Mouse (Mus musculus): ENCODE measurements around the gene Tet3. TPM values are rescaled to one million over a fixed set of nuclear protein-coding genes. Genes with fewer than 3 reads are reported as not detected.

Gene Tet3
- polyA plus RNA-seq, 1 experiment, result 46.8 TPM

DNA sequence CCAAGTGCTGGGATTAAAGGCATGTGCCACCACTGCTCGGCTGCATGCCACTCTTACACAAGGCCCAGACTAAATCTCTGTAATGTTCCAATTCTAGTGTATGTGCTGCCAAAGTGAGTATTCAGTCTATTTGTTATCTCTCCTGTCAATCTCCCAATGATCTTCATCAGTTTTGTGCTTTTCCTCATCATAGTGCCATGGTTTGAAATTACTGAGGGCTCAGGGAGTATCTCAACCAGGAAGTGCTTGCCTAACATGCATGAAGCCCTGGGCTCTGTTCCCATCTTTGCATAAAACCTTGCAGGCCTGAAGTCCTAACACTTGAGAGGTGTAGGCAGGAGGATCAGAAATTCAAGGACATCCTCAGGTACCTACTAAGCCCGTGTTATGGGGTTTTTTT is 136.1 kb downstream of the Tet3 start:
- TF ChIP-seq CTCF (IDR thresholded peaks at IDR 0.05; ENCODE audit: low read depth, low read length) (no peak), POLR2A (IDR thresholded peaks at IDR 0.05; ENCODE audit: borderline replicate concordance, low read depth, low read length) (no peak)
- Histone ChIP-seq H3K27ac (ENCODE audit: insufficient read depth, low read depth, low read length) (peak overlapping the region; percentile 82), H3K4me3 (ENCODE audit: insufficient read depth, low read length) (no peak overlapping the region), H3K4me1 (ENCODE audit: control insufficient read depth, insufficient read depth, low read length) (peaks cover 28% of the 10 kb centered on the region)

GRCm38 (mm10) chr6:83321927-83322326 is 137.0 kb downstream of the Tet3 start:
- no peak overlapping the region for H3K4me3 ChIP-seq (ENCODE audit: insufficient read depth, low read length)
- peaks cover 28% of the 10 kb centered on the region for H3K4me1 ChIP-seq (ENCODE audit: control insufficient read depth, insufficient read depth, low read length)
- H3K27ac ChIP-seq (ENCODE audit: insufficient read depth, low read depth, low read length), result peak overlapping the region; percentile 54
- TF ChIP-seq POLR2A (IDR thresholded peaks at IDR 0.05; ENCODE audit: borderline replicate concordance, low read depth, low read length) (no peak), CTCF (IDR thresholded peaks at IDR 0.05; ENCODE audit: low read depth, low read length) (no peak)

DNA sequence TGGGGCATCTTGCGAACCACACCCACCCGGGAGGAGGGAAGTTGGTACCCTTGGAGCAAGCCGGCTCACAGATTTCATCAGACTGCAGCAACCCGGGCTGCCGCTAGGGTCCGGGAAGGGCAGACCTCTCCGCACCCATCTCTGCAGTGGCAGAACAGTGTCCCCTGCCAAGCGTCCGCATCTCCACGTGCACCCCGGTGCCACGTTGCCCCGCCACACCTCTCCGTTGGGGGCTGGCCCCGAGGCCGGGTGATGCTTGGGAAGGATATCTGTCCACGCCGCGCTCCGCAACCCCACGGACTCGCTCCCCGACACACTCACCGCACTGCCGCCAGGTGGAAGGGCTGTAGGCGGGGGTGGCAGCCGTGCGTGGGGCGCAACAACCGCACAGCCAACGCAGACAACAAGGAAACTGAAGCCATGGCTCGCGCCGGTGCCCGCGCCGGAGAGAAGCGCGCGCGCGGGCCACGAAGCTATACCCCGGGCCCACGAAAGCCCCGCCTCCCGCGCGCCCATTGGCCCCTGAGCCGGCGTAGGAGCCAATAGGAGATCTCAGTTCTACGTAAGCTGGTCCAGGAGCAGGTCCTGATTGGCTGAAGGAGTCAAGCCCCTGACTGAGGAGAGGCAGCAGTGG is 141.7 kb downstream of the Tet3 start:
- H3K27ac ChIP-seq (ENCODE audit: insufficient read depth, low read depth, low read length), result peak overlapping the region; percentile 21; the same call in 1 of the 2 replicates
- TF ChIP-seq CTCF (IDR thresholded peaks at IDR 0.05; ENCODE audit: low read depth, low read length), result no peak
- TF ChIP-seq POLR2A (IDR thresholded peaks at IDR 0.05; ENCODE audit: borderline replicate concordance, low read depth, low read length), result no peak
- peak overlapping the region; percentile 96 for H3K4me3 ChIP-seq (ENCODE audit: insufficient read depth, low read length)
- peaks cover 23% of the 10 kb centered on the region for H3K4me1 ChIP-seq (ENCODE audit: control insufficient read depth, insufficient read depth, low read length)

DNA sequence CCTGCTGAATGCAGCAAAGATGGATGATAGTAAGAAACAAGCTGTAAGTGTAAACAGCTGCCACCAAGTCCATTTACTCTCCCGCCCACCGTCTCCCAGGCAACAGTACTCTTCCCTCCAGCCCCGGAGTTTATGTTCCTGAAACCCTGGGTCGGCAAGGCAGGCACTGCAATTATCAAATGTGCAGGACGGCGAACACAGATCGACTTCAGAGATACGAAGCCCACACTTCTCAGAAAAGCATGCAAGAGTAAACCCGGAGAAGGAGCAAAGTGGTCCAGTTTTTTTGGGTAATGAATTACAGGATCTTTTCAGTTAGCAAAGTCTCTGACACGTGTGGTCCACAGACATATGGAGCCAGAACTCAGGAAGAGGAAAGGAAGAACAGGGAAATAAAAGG is 142.9 kb downstream of the Tet3 start:
- H3K4me3 ChIP-seq (ENCODE audit: insufficient read depth, low read length), result peak overlapping the region; percentile 26
- H3K27ac ChIP-seq (ENCODE audit: insufficient read depth, low read depth, low read length), result no peak overlapping the region
- H3K4me1 ChIP-seq (ENCODE audit: control insufficient read depth, insufficient read depth, low read length), result peaks cover 15% of the 10 kb centered on the region
- no peak for TF ChIP-seq CTCF (IDR thresholded peaks at IDR 0.05; ENCODE audit: low read depth, low read length)
- TF ChIP-seq POLR2A (IDR thresholded peaks at IDR 0.05; ENCODE audit: borderline replicate concordance, low read depth, low read length), result no peak

DNA sequence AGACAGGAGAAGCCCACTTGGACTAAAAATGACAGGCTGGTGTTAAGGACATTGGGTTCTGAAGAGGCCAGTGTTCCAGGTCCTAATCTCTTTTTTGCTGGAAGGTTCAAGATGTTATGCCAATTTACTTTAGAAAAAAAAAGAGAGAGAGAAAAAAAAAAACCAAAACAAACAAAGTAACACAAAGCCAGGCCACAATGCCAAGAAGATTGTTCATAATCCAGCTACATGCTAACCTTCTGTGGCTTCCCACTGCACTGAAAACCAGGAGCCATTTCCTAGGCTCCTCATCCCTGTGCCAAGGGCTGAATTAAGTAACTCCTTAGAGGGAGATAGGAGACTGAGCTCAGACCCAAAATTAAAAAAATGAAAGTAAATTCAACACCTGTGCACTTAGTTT is 143.6 kb downstream of the Tet3 start:
- H3K4me1 ChIP-seq (ENCODE audit: control insufficient read depth, insufficient read depth, low read length), result peaks cover 10% of the 10 kb centered on the region

DNA sequence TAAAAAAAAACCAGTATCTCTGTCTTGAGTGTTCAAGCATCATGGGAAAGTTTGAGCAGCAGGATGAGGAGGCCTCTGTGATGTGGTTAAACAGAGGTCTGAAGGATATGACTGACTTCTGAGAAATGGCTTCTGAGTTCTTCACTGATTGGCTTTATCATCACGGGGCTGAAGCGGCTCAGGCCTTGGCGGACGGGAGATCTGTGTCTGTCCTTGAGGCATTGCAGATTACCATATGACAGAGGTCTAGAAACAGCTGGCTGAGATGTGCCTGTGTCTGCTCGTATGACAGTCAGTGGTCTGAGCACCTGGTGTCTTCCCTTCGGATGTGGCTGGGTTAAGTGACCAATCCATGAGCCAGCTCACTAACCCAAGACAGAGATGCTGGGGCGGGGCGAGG is 146.4 kb downstream of the Tet3 start:
- no peak overlapping the region for H3K27ac ChIP-seq (ENCODE audit: insufficient read depth, low read depth, low read length)
- H3K4me3 ChIP-seq (ENCODE audit: insufficient read depth, low read length), result no peak overlapping the region
- TF ChIP-seq POLR2A (IDR thresholded peaks at IDR 0.05; ENCODE audit: borderline replicate concordance, low read depth, low read length), result no peak
- TF ChIP-seq CTCF (IDR thresholded peaks at IDR 0.05; ENCODE audit: low read depth, low read length), result no peak
- H3K4me1 ChIP-seq (ENCODE audit: control insufficient read depth, insufficient read depth, low read length), result peaks cover 10% of the 10 kb centered on the region

More for the DNA sequence above, 143.6 kb downstream of the Tet3 start:
- Histone ChIP-seq H3K27ac (ENCODE audit: insufficient read depth, low read depth, low read length) (no peak overlapping the region), H3K4me3 (ENCODE audit: insufficient read depth, low read length) (no peak overlapping the region)
- TF ChIP-seq CTCF (IDR thresholded peaks at IDR 0.05; ENCODE audit: low read depth, low read length) (no peak), POLR2A (IDR thresholded peaks at IDR 0.05; ENCODE audit: borderline replicate concordance, low read depth, low read length) (no peak)

Other genes starting within 250 kb of the Tet3 start
- gene Slc4a5, start 239.3 kb downstream of the Tet3 start, polyA plus RNA-seq (2012; ENCODE audit: insufficient read depth, insufficient read length, missing spikeins), result 0.55 TPM in 1 of 2 replicates, not detected in the other
- 21.1 and 28.1 TPM in 2 replicates for gene Mthfd2, start 133.2 kb downstream of the Tet3 start, polyA plus RNA-seq (2012; ENCODE audit: insufficient read depth, insufficient read length, missing spikeins)
- gene Mob1a, start 133.1 kb downstream of the Tet3 start, polyA plus RNA-seq (2012; ENCODE audit: insufficient read depth, insufficient read length, missing spikeins), result 166 and 182 TPM in 2 replicates
- 24.8 and 35.7 TPM in 2 replicates for gene Bola3, start 109.9 kb downstream of the Tet3 start, polyA plus RNA-seq (2012; ENCODE audit: insufficient read depth, insufficient read length, missing spikeins)
- 61.5 and 63.2 TPM in 2 replicates for gene Dguok, start 47.9 kb upstream of the Tet3 start, polyA plus RNA-seq (2012; ENCODE audit: insufficient read depth, insufficient read length, missing spikeins)
- gene Actg2, start 77.2 kb upstream of the Tet3 start, polyA plus RNA-seq (2012; ENCODE audit: insufficient read depth, insufficient read length, missing spikeins), result 4.6 and 4.7 TPM in 2 replicates
- gene Stambp, start 113.6 kb upstream of the Tet3 start, polyA plus RNA-seq (2012; ENCODE audit: insufficient read depth, insufficient read length, missing spikeins), result 28.8 and 36.4 TPM in 2 replicates
- gene Clec4f, start 197.1 kb upstream of the Tet3 start, polyA plus RNA-seq (2012; ENCODE audit: insufficient read depth, insufficient read length, missing spikeins), result not detected in 2 replicates
- gene Cd207, start 218.8 kb upstream of the Tet3 start, polyA plus RNA-seq (2012; ENCODE audit: insufficient read depth, insufficient read length, missing spikeins), result 3.6 and 5.1 TPM in 2 replicates